8 mouse cellular contexts compared by ENCODE assay signal in genomic region chr12:114378696-114379350, GRCm38 (mm10).
DNase-seq lines count a peak whose midpoint lies in the region; ATAC-seq and TF ChIP-seq lines count a peak whose summit lies in the region.
"Not testable (repeated sequence)": the region's sequence is repeated elsewhere in the genome, so short reads cannot be mapped to it uniquely, and the experiment has no call there.

No protein-coding gene starts in this region.

- not testable (repeated sequence) for H3K27me3 ChIP-seq in ES-Bruce4 (ENCODE audit: control insufficient read depth, insufficient read depth, low read length, poor library complexity, severe bottlenecking); lung, embryonic 14.5 days (ENCODE audit: insufficient read depth, low read length); neural tube, embryonic 15.5 days (replicated peaks); stomach, postnatal 0 days (ENCODE audit: control insufficient read depth, insufficient read depth, low read length)

- H3K9ac ChIP-seq in ES-Bruce4 (ENCODE audit: low read depth, poor library complexity, severe bottlenecking) = peak overlapping the region; percentile 20; the same call in 1 of the 2 replicates
- H3K9ac ChIP-seq in lung, embryonic 14.5 days; neural tube, embryonic 15.5 days (replicated peaks); stomach, postnatal 0 days (ENCODE audit: low read length): not testable (repeated sequence)

- DNase-seq in cerebellum, postnatal 14 days = peak; percentile 7 to 16
- DNase-seq in heart, adult 8-10 months (ENCODE audit: low spot score) = peak; percentile 3
- DNase-seq in induced T-regulatory cell, adult 2 months (ENCODE audit: low read depth) = peak; percentile 81
- DNase-seq in kidney, postnatal 4 days = peak; percentile 20 to 49
- peak; percentile 1 for DNase-seq in lung, embryonic 14.5 days
- peak; percentile 15 for DNase-seq in stomach, postnatal 0 days (ENCODE audit: low spot score)

- 30% methylated on average over 33 of the region's 43 CpGs for WGBS in lung, embryonic 14.5 days
- WGBS in neural tube, embryonic 15.5 days = 34% methylated on average over 31 of the region's 43 CpGs
- WGBS in stomach, postnatal 0 days = 32% methylated on average over 31 of the region's 43 CpGs

- not testable (repeated sequence) for H3K4me1 ChIP-seq in ES-Bruce4 (ENCODE audit: control insufficient read depth, insufficient read depth, low read length); lung, embryonic 14.5 days (ENCODE audit: insufficient read depth); neural tube, embryonic 15.5 days; stomach, postnatal 0 days (replicated peaks; ENCODE audit: control insufficient read depth, insufficient read depth)

- H3K36me3 ChIP-seq in ES-Bruce4 (ENCODE audit: control insufficient read depth, insufficient read depth, low read length, poor library complexity, severe bottlenecking); lung, embryonic 14.5 days (ENCODE audit: insufficient read depth); neural tube, embryonic 15.5 days; stomach, postnatal 0 days (ENCODE audit: control insufficient read depth, insufficient read depth, low read length): not testable (repeated sequence)

- H3K4me3 ChIP-seq in ES-Bruce4 (ENCODE audit: low read depth, low read length) = peak overlapping the region; percentile 44
- not testable (repeated sequence) for H3K4me3 ChIP-seq in lung, embryonic 14.5 days (ENCODE audit: low read depth, low read length); neural tube, embryonic 15.5 days (replicated peaks)
- H3K4me3 ChIP-seq in stomach, postnatal 0 days (ENCODE audit: low read depth, low read length) = peak overlapping the region; percentile 35

- H3K4me2 ChIP-seq in lung, embryonic 14.5 days = peak overlapping the region; percentile 27; the same call in 1 of the 2 replicates
- H3K4me2 ChIP-seq in neural tube, embryonic 15.5 days = peak overlapping the region; percentile 32
- H3K4me2 ChIP-seq in stomach, postnatal 0 days (replicated peaks; ENCODE audit: low read depth) = peak overlapping the region; percentile 32; the same call in 1 of the 2 replicates

- TF ChIP-seq EP300 in ES-Bruce4 (IDR thresholded peaks at IDR 0.05; ENCODE audit: insufficient read depth, low read depth, low read length); stomach, postnatal 0 days (optimal IDR thresholded peaks at IDR 0.05): not testable (repeated sequence)

- H3K27ac ChIP-seq in ES-Bruce4 (ENCODE audit: insufficient read depth, low read length); lung, embryonic 14.5 days (ENCODE audit: low read depth); neural tube, embryonic 15.5 days (replicated peaks); stomach, postnatal 0 days (replicated peaks): not testable (repeated sequence)

- not testable (repeated sequence) for H3K9me3 ChIP-seq in ES-Bruce4 (replicated peaks; ENCODE audit: control insufficient read depth, insufficient read depth, low read length, poor library complexity, severe bottlenecking); lung, embryonic 14.5 days (ENCODE audit: low read depth, low read length); neural tube, embryonic 15.5 days (replicated peaks); stomach, postnatal 0 days (ENCODE audit: control insufficient read depth, low read length)

- TF ChIP-seq CTCF in ES-Bruce4 (IDR thresholded peaks at IDR 0.05; ENCODE audit: low read depth, low read length); lung, embryonic 14.5 days (IDR thresholded peaks at IDR 0.05; ENCODE audit: low read depth); stomach, postnatal 0 days (IDR thresholded peaks at IDR 0.05; ENCODE audit: low read depth): not testable (repeated sequence)

- TF ChIP-seq POLR2A in ES-Bruce4 (IDR thresholded peaks at IDR 0.05; ENCODE audit: insufficient read depth, low read length) = not testable (repeated sequence)

- ATAC-seq in lung, embryonic 14.5 days (ENCODE audit: insufficient read depth); neural tube, embryonic 15.5 days (ENCODE audit: low FRiP score); stomach, postnatal 0 days (ENCODE audit: low FRiP score, low TSS enrichment): not testable (repeated sequence)

Comparison
In these comparisons a context has a peak if more than half of its experiments do, and no peak if none do; other contexts are left out.
1. DNase-seq: peak in every context shown above with its lines; median percentile 81 in induced T-regulatory cell, adult 2 months; 34 in kidney, postnatal 4 days; 15 in stomach, postnatal 0 days; 12 in cerebellum, postnatal 14 days; 3 in heart, adult 8-10 months; 1 in lung, embryonic 14.5 days.